Mouse (Mus musculus) hindbrain, embryonic 15.5 days (tissue): Measurements from ENCODE around the gene Olfr1134. TPM values are rescaled to one million over a fixed set of nuclear protein-coding genes. Genes with fewer than 3 reads are reported as not detected.
"Not testable (repeated sequence)": the region's sequence is repeated elsewhere in the genome, so short reads cannot be mapped to it uniquely, and the experiment has no call there.

Experiments used
- ATAC-seq: fragments of 200-750 bp; cut with Nextera tagmentation; 2 replicates; pipeline ENCODE4 v1.8.0; 2017; ENCODE audit warnings: low read depth, moderate number of reproducible peaks, moderate TSS enrichment; ENCODE audit not compliant: low FRiP score
- H3K27ac ChIP-seq: fragments of 300-500 bp; sonication (generic); replicated peaks from 2 replicates; pipeline ENCODE4 v1.5.1; 2015; ENCODE audit warnings: mild to moderate bottlenecking, inconsistent platforms
- H3K27me3 ChIP-seq: fragments of 300-500 bp; sonication (generic); 2 replicates; pipeline ENCODE4 v1.6.1; 2015; ENCODE audit warnings: control low read depth, inconsistent platforms
- H3K36me3 ChIP-seq: fragments of 300-500 bp; sonication (generic); 2 replicates; pipeline ENCODE4 v1.6.1; 2015; ENCODE audit warnings: control low read depth, inconsistent platforms
- H3K4me1 ChIP-seq: fragments of 300-500 bp; sonication (generic); replicated peaks from 2 replicates; pipeline ENCODE4 v1.6.1; 2015; ENCODE audit warnings: control low read depth, inconsistent platforms
- H3K4me2 ChIP-seq: fragments of 300-500 bp; sonication (generic); 2 replicates; pipeline ENCODE4 v1.6.1; 2015; ENCODE audit warnings: moderate library complexity, mild to moderate bottlenecking, inconsistent platforms
- H3K4me3 ChIP-seq: fragments of 300-500 bp; sonication (generic); 2 replicates; pipeline ENCODE4 v1.5.1; 2015; ENCODE audit warnings: mild to moderate bottlenecking, inconsistent platforms
- H3K9ac ChIP-seq: fragments of 300-500 bp; sonication (generic); 2 replicates; pipeline ENCODE4 v1.6.1; 2015; ENCODE audit warnings: inconsistent platforms
- H3K9me3 ChIP-seq: fragments of 300-500 bp; sonication (generic); 2 replicates; pipeline ENCODE4 v1.6.1; 2016; ENCODE audit warnings: control low read depth, inconsistent platforms
- WGBS: fragments of 180-500 bp; shearing (Covaris S2); methylation state at CpG from one replicate; pipeline ENCODE4 v1.1.7; 2015; 5-methylcytosine and 5-hydroxymethylcytosine counted together
- polyA plus RNA-seq: library from polyadenylated mRNA; unstranded; fragments of >200 nt; fragmentation: Nextera tagmentation; extraction: Ambion mirVana; gene quantifications from 2 replicates; pipeline ENCODE4 v1.2.1, GENCODE M21; 2015

Gene Olfr1134
- polyA plus RNA-seq, result not detected in 2 replicates

GRCm38 (mm10) chr2:87658360-87658759 lies at the start of gene Olfr1134:
Gene Olfr1134 (minus strand): TSS chr2:87658460.
- Histone ChIP-seq H3K9ac (no peak within 1 kb of the TSS), H3K27me3 (no peaks in the 10 kb centered on the region), H3K27ac (no peak within 1 kb of the TSS), H3K4me2 (no peak within 1 kb of the TSS), H3K4me1 (no peaks in the 10 kb centered on the region), H3K9me3 (no peaks in the 10 kb centered on the region), H3K36me3 (no peaks in the 10 kb centered on the region), H3K4me3 (no peak within 1 kb of the TSS)
- 81% methylated on average over 2 of the region's 2 CpGs for WGBS
- no peak for ATAC-seq

GRCm38 (mm10) chr2:87693847-87694246 lies 35.6 kb upstream of the Olfr1134 start, which contains the start of gene Olfr1136:
Gene Olfr1136 (minus strand): TSS chr2:87693947.
- no peak for ATAC-seq
- H3K4me1 ChIP-seq, result no peaks in the 10 kb centered on the region
- H3K9me3 ChIP-seq, result no peaks in the 10 kb centered on the region
- no peak within 1 kb of the TSS for H3K27ac ChIP-seq
- no peak within 1 kb of the TSS for H3K9ac ChIP-seq
- no peak within 1 kb of the TSS for H3K4me2 ChIP-seq
- no peaks in the 10 kb centered on the region for H3K36me3 ChIP-seq
- H3K27me3 ChIP-seq, result no peaks in the 10 kb centered on the region
- no peak within 1 kb of the TSS for H3K4me3 ChIP-seq

- ATAC-seq, result no peak
- Histone ChIP-seq H3K4me3 (no peak within 1 kb of the TSS), H3K27ac (no peak within 1 kb of the TSS), H3K36me3 (no peaks in the 10 kb centered on the region), H3K9me3 (no peaks in the 10 kb centered on the region), H3K27me3 (no peaks in the 10 kb centered on the region), H3K4me2 (no peak within 1 kb of the TSS), H3K9ac (no peak within 1 kb of the TSS), H3K4me1 (no peaks in the 10 kb centered on the region)
- WGBS, result 20% methylated on average over 1 of the region's 1 CpGs
These were observed 15.3 kb upstream of the Olfr1134 start, which contains the start of gene Olfr1135 for GRCm38 (mm10) chr2:87673564-87673963. Gene Olfr1135 (minus strand): TSS chr2:87673664.

GRCm38 (mm10) chr2:87647274-87647673 lies 11.0 kb downstream of the Olfr1134 start, which contains the start of gene Olfr1133:
Gene Olfr1133 (minus strand): TSS chr2:87647374.
- Histone ChIP-seq H3K4me1 (no peaks in the 10 kb centered on the region), H3K27ac (no peak within 1 kb of the TSS), H3K9me3 (no peaks in the 10 kb centered on the region), H3K4me2 (no peak within 1 kb of the TSS), H3K27me3 (no peaks in the 10 kb centered on the region), H3K4me3 (no peak within 1 kb of the TSS), H3K36me3 (no peaks in the 10 kb centered on the region), H3K9ac (no peak within 1 kb of the TSS)
- no peak for ATAC-seq

GRCm38 (mm10) chr2:87642441-87642840 lies 15.8 kb downstream of the Olfr1134 start:
- Histone ChIP-seq H3K4me1 (no peaks in the 10 kb centered on the region), H3K9ac (no peak overlapping the region), H3K4me2 (no peak overlapping the region), H3K4me3 (no peak overlapping the region), H3K27ac (no peak overlapping the region), H3K27me3 (no peaks in the 10 kb centered on the region), H3K9me3 (no peaks in the 10 kb centered on the region), H3K36me3 (no peaks in the 10 kb centered on the region)
- ATAC-seq, result no peak

GRCm38 (mm10) chr2:87637435-87637834 lies 20.8 kb downstream of the Olfr1134 start, which contains the start of gene Olfr1132:
Gene Olfr1132 (minus strand): TSS chr2:87637535.
- Histone ChIP-seq H3K36me3 (no peaks in the 10 kb centered on the region), H3K9ac (no peak within 1 kb of the TSS), H3K4me3 (no peak within 1 kb of the TSS), H3K27me3 (no peaks in the 10 kb centered on the region), H3K4me2 (no peak within 1 kb of the TSS), H3K27ac (no peak within 1 kb of the TSS), H3K9me3 (no peaks in the 10 kb centered on the region), H3K4me1 (no peaks in the 10 kb centered on the region)
- ATAC-seq, result no peak

GRCm38 (mm10) chr2:87626804-87627203 lies 31.5 kb downstream of the Olfr1134 start, which contains the start of gene Olfr1131:
Gene Olfr1131 (plus strand): TSS chr2:87627104.
- Histone ChIP-seq H3K27me3 (no peaks in the 10 kb centered on the region), H3K27ac (no peak within 1 kb of the TSS), H3K9me3 (no peaks in the 10 kb centered on the region), H3K4me1 (no peaks in the 10 kb centered on the region), H3K9ac (no peak within 1 kb of the TSS), H3K4me2 (no peak within 1 kb of the TSS), H3K4me3 (no peak within 1 kb of the TSS), H3K36me3 (no peaks in the 10 kb centered on the region)
- WGBS, result 67% methylated on average over 3 of the region's 3 CpGs
- no peak for ATAC-seq

GRCm38 (mm10) chr2:87605912-87606311 lies 52.3 kb downstream of the Olfr1134 start, which contains the start of gene Olfr1130:
Gene Olfr1130 (plus strand): TSS chr2:87606212.
- not testable (repeated sequence) for H3K27me3 ChIP-seq, ATAC-seq, H3K4me1 ChIP-seq, H3K27ac ChIP-seq, H3K4me2 ChIP-seq, H3K9ac ChIP-seq, H3K4me3 ChIP-seq, H3K9me3 ChIP-seq, H3K36me3 ChIP-seq

Other genes starting within 250 kb of the Olfr1134 start
- gene Olfr1123, start 241.8 kb downstream of the Olfr1134 start, polyA plus RNA-seq, result not detected in 2 replicates
- gene Olfr1124, start 228.2 kb downstream of the Olfr1134 start, polyA plus RNA-seq, result 0.07 and 0.10 TPM in 2 replicates
- gene Olfr1126, start 204.5 kb downstream of the Olfr1134 start, polyA plus RNA-seq, result not detected in 2 replicates
- gene Pramel7, start 161.4 kb downstream of the Olfr1134 start, polyA plus RNA-seq, result not detected in 2 replicates
- gene Pramel6, start 151.9 kb downstream of the Olfr1134 start, polyA plus RNA-seq, result not detected in 2 replicates
- gene Olfr153, start 126.7 kb downstream of the Olfr1134 start, polyA plus RNA-seq, result not detected in 2 replicates
- gene Olfr1128, start 112.9 kb downstream of the Olfr1134 start, polyA plus RNA-seq, result not detected in 2 replicates
- not detected in 2 replicates for gene Olfr1129, start 84.6 kb downstream of the Olfr1134 start, polyA plus RNA-seq
- gene Olfr1130, start 52.2 kb downstream of the Olfr1134 start, polyA plus RNA-seq, result not detected in 2 replicates
- not detected in 2 replicates for gene Olfr1131, start 31.4 kb downstream of the Olfr1134 start, polyA plus RNA-seq
- gene Olfr1132, start 20.9 kb downstream of the Olfr1134 start, polyA plus RNA-seq, result not detected in 2 replicates
- not detected in 2 replicates for gene Olfr1133, start 11.1 kb downstream of the Olfr1134 start, polyA plus RNA-seq
- gene Olfr1135, start 15.2 kb upstream of the Olfr1134 start, polyA plus RNA-seq, result not detected in 2 replicates
- gene Olfr1136, start 35.5 kb upstream of the Olfr1134 start, polyA plus RNA-seq, result not detected in 2 replicates
- gene Olfr1137, start 54.7 kb upstream of the Olfr1134 start, polyA plus RNA-seq, result not detected in 2 replicates
- not detected in 2 replicates for gene Olfr1138, start 81.5 kb upstream of the Olfr1134 start, polyA plus RNA-seq
- gene Olfr1140, start 85.3 kb upstream of the Olfr1134 start, polyA plus RNA-seq, result not detected in 2 replicates
- gene Olfr1141, start 95.5 kb upstream of the Olfr1134 start, polyA plus RNA-seq, result not detected in 2 replicates
- not detected in 2 replicates for gene Olfr152, start 121.0 kb upstream of the Olfr1134 start, polyA plus RNA-seq
- not detected in 2 replicates for gene Olfr1143, start 142.1 kb upstream of the Olfr1134 start, polyA plus RNA-seq
- not detected in 2 replicates for gene Olfr1145, start 151.4 kb upstream of the Olfr1134 start, polyA plus RNA-seq
- gene Olfr1148, start 172.1 kb upstream of the Olfr1134 start, polyA plus RNA-seq, result not detected in 2 replicates
- gene Olfr1150-ps1, start 185.5 kb upstream of the Olfr1134 start, polyA plus RNA-seq, result not detected in 2 replicates
- not detected in 2 replicates for gene Olfr1151, start 197.4 kb upstream of the Olfr1134 start, polyA plus RNA-seq
- gene Olfr1152, start 208.0 kb upstream of the Olfr1134 start, polyA plus RNA-seq, result not detected in 2 replicates
- 0.09 TPM in 1 of 2 replicates, not detected in the other for gene Olfr1153, start 236.5 kb upstream of the Olfr1134 start, polyA plus RNA-seq
- not detected in 2 replicates for gene Olfr1154, start 246.7 kb upstream of the Olfr1134 start, polyA plus RNA-seq